Mouse (Mus musculus): Measurements from ENCODE around the gene Arl2bp.

Arl2bp gene

DNA sequence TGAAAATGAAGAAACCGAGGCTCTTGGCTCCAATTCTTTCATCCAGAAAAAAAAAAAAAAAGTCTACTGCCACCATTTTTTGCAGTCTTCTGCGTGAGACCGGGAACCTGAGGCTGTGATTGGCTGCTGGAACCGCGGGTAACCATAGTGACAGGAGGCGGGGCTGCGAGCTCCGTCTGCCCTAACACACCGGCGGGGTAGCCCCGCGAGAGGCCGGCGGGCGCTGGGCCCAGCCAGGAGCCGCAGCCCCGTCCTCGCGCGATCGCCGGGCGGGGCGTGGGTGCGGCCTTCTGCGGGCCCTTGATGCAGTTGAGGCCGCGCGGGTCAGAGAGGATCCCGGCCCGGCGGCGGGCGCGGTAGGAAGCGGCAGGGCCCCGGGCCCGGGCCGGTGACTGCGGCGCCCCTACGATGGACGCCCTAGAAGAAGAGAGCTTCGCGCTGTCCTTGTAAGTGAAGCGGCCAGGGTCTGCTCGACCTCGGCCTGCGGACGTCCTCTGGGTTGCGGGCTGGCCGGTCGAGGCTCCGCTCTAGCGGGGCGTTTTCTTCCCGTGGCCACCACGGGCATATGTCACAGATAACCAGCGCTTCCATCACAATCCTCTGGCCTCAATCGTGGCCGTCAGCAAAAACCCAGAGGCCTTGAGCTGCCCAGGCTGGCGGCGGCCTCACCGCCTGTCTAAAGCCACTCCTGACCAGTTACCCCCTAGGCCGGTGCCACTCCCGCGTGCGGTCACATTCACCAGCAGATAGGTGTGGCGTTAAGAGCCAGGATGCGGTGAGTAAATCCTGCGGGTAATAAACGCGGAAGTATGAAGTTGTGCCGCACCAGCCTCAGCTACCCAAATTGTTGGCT, at the start of gene Arl2bp:
TSS of gene Arl2bp (plus strand) at position 145 of the 853 bp plus-strand sequence.
- peak; percentile 96 for DNase-seq

DNA sequence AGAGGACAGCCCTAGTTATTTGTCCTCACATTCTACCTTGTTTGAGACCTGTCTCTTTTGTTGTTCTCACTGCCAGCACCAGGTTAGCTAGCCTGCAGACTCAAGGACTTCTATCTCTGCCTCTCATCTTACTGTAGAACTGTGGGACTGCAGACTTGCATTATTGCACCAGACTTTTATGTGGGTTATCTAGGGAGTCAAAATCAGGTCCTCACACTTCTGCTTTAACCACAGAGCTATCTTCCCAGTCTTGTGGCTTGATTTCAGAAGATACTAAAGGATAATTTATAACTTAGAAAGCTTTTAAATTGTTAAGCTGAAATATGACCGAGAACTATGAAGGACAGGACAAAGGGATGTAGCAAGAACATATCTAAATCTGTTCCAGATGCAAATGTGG, 41.5 kb upstream of the Arl2bp start:
- DNase-seq, result no peak

GRCm38 (mm10) chr8:94633564-94634194, 32.7 kb upstream of the Arl2bp start:
- DNase-seq, result no peak

GRCm38 (mm10) chr8:94634211-94634610, 32.2 kb upstream of the Arl2bp start:
- no peak for DNase-seq

DNA sequence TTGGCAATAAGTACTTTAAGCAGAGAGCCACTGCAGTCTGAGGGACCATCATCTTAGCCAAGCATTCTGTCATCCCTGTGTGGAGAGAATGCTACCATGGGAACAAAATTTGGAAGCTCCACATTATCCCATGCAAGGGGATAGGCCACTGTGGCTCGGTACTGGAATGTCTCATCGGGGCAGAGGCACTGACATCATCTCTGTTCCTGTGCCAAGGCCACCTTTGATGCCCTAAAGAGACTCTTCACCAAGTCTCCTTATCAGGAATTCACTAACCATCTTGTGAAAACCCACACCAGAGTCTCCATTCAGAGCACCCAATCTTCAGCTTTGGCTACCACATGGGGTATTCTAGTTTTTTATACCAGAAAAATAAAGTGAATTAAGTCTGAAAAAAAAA, 25.2 kb upstream of the Arl2bp start:
- DNase-seq, result no peak

- DNase-seq, result no peak
Observed at GRCm38 (mm10) chr8:94641938-94642337, 24.5 kb upstream of the Arl2bp start.

- no peak for DNase-seq
Observed at GRCm38 (mm10) chr8:94645202-94645601, 21.2 kb upstream of the Arl2bp start.

- DNase-seq, result no peak
Observed at GRCm38 (mm10) chr8:94646165-94646564, 20.2 kb upstream of the Arl2bp start.

DNA sequence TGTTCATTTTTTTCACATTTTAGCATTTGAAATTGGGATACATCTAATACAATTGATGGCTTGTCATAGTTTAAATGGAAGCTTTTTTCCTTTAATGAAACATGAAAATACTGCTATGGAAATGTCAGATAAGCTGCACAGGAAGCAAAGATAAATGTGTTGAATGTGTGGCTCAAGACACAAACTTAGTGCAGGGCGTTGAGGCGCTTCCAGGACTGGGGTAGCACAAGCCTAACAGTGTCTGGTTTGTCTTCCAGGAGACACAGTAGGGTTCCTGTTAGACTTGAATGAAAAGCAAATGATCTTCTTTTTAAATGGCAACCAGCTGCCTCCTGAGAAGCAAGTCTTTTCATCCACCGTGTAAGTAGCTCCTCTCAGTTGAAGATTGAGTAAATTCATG, 16.9 kb upstream of the Arl2bp start:
- DNase-seq, result no peak

GRCm38 (mm10) chr8:94652951-94653350, 13.4 kb upstream of the Arl2bp start:
- no peak for DNase-seq

- DNase-seq, result no peak
Observed at GRCm38 (mm10) chr8:94654994-94655393, 11.4 kb upstream of the Arl2bp start.

GRCm38 (mm10) chr8:94658031-94658430, 8.4 kb upstream of the Arl2bp start:
- DNase-seq, result no peak

DNA sequence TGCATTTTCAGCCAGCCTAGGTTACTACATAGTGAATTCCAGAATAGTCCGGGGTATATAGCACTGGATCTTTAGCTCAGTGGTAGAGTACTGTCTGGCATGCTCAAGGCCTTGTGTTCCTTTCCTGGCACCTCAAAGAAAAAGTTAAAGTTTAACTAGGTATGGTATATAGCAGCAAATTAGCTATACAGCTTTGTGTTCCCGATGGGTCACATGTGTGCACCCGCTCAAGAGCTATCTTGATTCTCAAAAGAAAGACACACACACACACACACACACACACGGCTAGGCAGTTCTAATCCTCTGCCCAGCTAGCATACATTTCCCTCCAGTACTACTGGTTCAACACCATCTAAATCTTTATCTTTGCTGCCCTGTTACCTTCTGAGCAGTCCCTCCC, 6.0 kb upstream of the Arl2bp start:
- no peak for DNase-seq

DNA sequence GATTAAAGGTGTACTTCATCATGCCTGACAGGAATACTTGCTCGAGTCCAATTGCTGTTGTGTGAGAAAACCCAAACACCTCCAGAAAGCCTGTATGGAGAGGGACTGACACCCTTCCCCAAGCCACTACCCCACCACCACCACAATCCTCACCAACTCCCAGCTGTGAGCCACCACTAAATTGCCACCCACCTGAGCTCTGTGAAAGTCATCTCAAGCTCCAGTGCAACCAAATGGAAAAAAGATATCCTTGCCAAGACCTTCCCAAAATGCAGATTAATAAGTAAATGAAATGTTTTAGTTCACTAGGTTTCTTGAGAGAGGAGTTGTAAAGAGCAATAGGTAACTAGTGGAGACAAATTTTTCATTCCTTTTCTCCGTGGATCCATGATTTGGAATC, 1.7 kb upstream of the Arl2bp start:
- no peak for DNase-seq

- no peak for DNase-seq
Observed at GRCm38 (mm10) chr8:94674384-94674783, 8.0 kb downstream of the Arl2bp start.

GRCm38 (mm10) chr8:94675923-94676322, 9.5 kb downstream of the Arl2bp start:
- no peak for DNase-seq

- DNase-seq, result no peak
Observed at GRCm38 (mm10) chr8:94678582-94678981, 12.2 kb downstream of the Arl2bp start.

- no peak for DNase-seq
Observed at GRCm38 (mm10) chr8:94680414-94680813, 14.0 kb downstream of the Arl2bp start.

GRCm38 (mm10) chr8:94682732-94683524, 16.5 kb downstream of the Arl2bp start:
- peak; percentile 54 for DNase-seq

GRCm38 (mm10) chr8:94684287-94684686, 17.9 kb downstream of the Arl2bp start:
- DNase-seq, result no peak

DNA sequence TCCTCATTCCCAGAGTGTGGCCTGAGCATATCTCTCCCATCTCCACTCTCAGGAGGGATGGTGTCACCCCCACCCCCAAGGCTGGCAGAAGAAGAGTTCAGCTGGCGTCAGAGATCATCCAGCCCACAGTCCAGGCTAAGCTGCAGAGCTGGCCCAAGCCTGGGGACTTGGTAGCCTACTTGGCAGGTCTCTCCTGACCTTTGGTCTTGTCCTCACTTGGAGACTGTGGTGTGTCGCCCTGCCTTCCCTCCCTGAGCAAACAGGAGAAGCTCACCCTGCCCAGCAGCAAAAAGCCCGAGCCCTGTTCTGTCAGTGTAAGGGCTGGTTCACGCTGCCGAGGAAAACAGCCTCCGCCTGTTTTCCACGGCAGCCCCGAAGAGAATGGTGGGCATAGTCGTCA, 19.6 kb downstream of the Arl2bp start:
- peak; percentile 86 for DNase-seq

GRCm38 (mm10) chr8:94694701-94695100, 28.3 kb downstream of the Arl2bp start:
- no peak for DNase-seq

- peak; percentile 78 for DNase-seq
Observed at GRCm38 (mm10) chr8:94695341-94695993, 29.1 kb downstream of the Arl2bp start.
